Mouse (Mus musculus) CH12.LX (cell line): ENCODE measurements around the gene Ccnb1. TPM values are rescaled to one million over a fixed set of nuclear protein-coding genes. Genes with fewer than 3 reads are reported as not detected.

Experiments
- DNase-seq: peaks from one replicate; pipeline ENCODE4 v3.0.0-alpha.2; 2013; ENCODE audit errors: extremely low read depth
- H3K27ac ChIP-seq: 2 replicates; pipeline ENCODE4 v1.5.1; 2012; ENCODE audit warnings: low read depth, mild to moderate bottlenecking, control low read depth, moderate library complexity; ENCODE audit not compliant: insufficient read depth
- H3K27me3 ChIP-seq: replicated peaks from 2 replicates; pipeline ENCODE3; 2012; ENCODE audit warnings: inconsistent platforms
- H3K36me3 ChIP-seq, 2 experiments: replicated peaks in 1 of 2; 2 replicates each; pipeline versions ENCODE3 to v1.6.1; 2012; ENCODE audit warnings: inconsistent platforms in 1 of 2, low read length in 1 of 2, mild to moderate bottlenecking in 1 of 2, mixed read lengths in 1 of 2, moderate library complexity in 1 of 2; ENCODE audit not compliant: control insufficient read depth in 1 of 2, insufficient read depth in 1 of 2
- H3K4me1 ChIP-seq, 2 experiments: 2 replicates each; pipeline ENCODE4 v1.6.1; 2012; ENCODE audit warnings: inconsistent platforms in 1 of 2, moderate library complexity in 1 of 2; ENCODE audit not compliant: insufficient read depth in 2 of 2, control insufficient read depth in 1 of 2
- H3K4me2 ChIP-seq: 2 replicates; pipeline ENCODE4 v1.6.1; 2012; ENCODE audit warnings: low read depth, mild to moderate bottlenecking, control low read depth; ENCODE audit not compliant: poor library complexity, insufficient read depth, severe bottlenecking
- H3K4me3 ChIP-seq, 3 experiments: fragments of 150-350 bp in 1 of 3; sonication (generic) in 1 of 3; replicated peaks in 1 of 3; 2 replicates each; pipeline versions ENCODE3 to v1.5.1; 2011 to 2012; ENCODE audit warnings: low read depth in 2 of 3, low read length in 2 of 3, mild to moderate bottlenecking in 2 of 3, moderate library complexity in 2 of 3, control low read depth in 1 of 3, improper control_type of control experiment in 1 of 3, inconsistent platforms in 1 of 3, mixed read lengths in 1 of 3; ENCODE audit not compliant: poor library complexity in 1 of 3
- H3K79me2 ChIP-seq: replicated peaks from 2 replicates; pipeline ENCODE4 v1.6.1; 2012; ENCODE audit warnings: mild to moderate bottlenecking, moderate library complexity; ENCODE audit not compliant: control insufficient read depth, poor library complexity, insufficient read depth, severe bottlenecking; ENCODE audit errors: extremely low read depth
- H3K9ac ChIP-seq: 2 replicates; pipeline ENCODE4 v1.6.1; 2012; ENCODE audit warnings: low read depth, mild to moderate bottlenecking, control low read depth, moderate library complexity; ENCODE audit not compliant: insufficient read depth
- H3K9me3 ChIP-seq: replicated peaks from 2 replicates; pipeline ENCODE3; 2012; ENCODE audit warnings: low read length, inconsistent platforms, mixed read lengths
- BHLHE40 ChIP-seq: IDR thresholded peaks from 2 replicates; pipeline ENCODE4 v1.6.1; 2011; ENCODE audit warnings: mild to moderate bottlenecking, low read depth, low read length, improper control_type of control experiment
- CHD1 ChIP-seq: IDR thresholded peaks from 2 replicates; pipeline ENCODE4 v1.6.1; 2012; ENCODE audit warnings: low read depth, low read length, improper control_type of control experiment, inconsistent platforms
- E2F4 ChIP-seq: IDR thresholded peaks from 2 replicates; pipeline ENCODE4 v1.6.1; 2011; ENCODE audit warnings: low read depth, low read length, improper control_type of control experiment; ENCODE audit not compliant: insufficient replicate concordance
- ETS1 ChIP-seq: conservative IDR thresholded peaks from 2 replicates; pipeline ENCODE4 v1.6.1; 2012; ENCODE audit warnings: low read depth, mild to moderate bottlenecking, inconsistent platforms, low read length, improper control_type of control experiment, moderate library complexity
- HCFC1 ChIP-seq: IDR thresholded peaks from 2 replicates; pipeline ENCODE4 v1.6.1; 2012; ENCODE audit warnings: low read depth, mild to moderate bottlenecking, inconsistent platforms, low read length, improper control_type of control experiment
- JUN ChIP-seq: IDR thresholded peaks from 2 replicates; pipeline ENCODE4 v1.6.1; 2011; ENCODE audit warnings: low read depth, mild to moderate bottlenecking, low read length, improper control_type of control experiment, moderate library complexity; ENCODE audit not compliant: insufficient read depth
- MAFK ChIP-seq: IDR thresholded peaks from 2 replicates; pipeline ENCODE4 v1.6.1; 2011; ENCODE audit warnings: low read length, improper control_type of control experiment; ENCODE audit not compliant: insufficient replicate concordance
- MAX ChIP-seq: IDR thresholded peaks from 2 replicates; pipeline ENCODE4 v1.6.1; 2011; ENCODE audit warnings: low read length, improper control_type of control experiment
- MAZ ChIP-seq: IDR thresholded peaks from 2 replicates; pipeline ENCODE4 v1.6.1; 2012; ENCODE audit warnings: low read depth, mild to moderate bottlenecking, inconsistent platforms, low read length, improper control_type of control experiment, moderate library complexity
- MEF2A ChIP-seq: IDR thresholded peaks from 2 replicates; pipeline ENCODE4 v1.6.1; 2014; ENCODE audit warnings: low read depth, mild to moderate bottlenecking, inconsistent platforms, low read length, improper control_type of control experiment, borderline replicate concordance
- MXI1 ChIP-seq: IDR thresholded peaks from 2 replicates; pipeline ENCODE4 v1.6.1; 2011; ENCODE audit warnings: mild to moderate bottlenecking, low read depth, low read length, improper control_type of control experiment
- MYC ChIP-seq: IDR thresholded peaks from 2 replicates; pipeline ENCODE4 v1.6.1; 2011; ENCODE audit warnings: low read depth, mild to moderate bottlenecking, improper control_type of control experiment, low read length
- NELFE ChIP-seq: IDR thresholded peaks from 2 replicates; pipeline ENCODE4 v1.6.1; 2011; ENCODE audit warnings: low read depth, low read length, improper control_type of control experiment
- NRF1 ChIP-seq: IDR thresholded peaks from 2 replicates; pipeline ENCODE4 v1.6.1; 2014; ENCODE audit warnings: low read depth, mild to moderate bottlenecking, inconsistent platforms, low read length, improper control_type of control experiment, moderate library complexity
- POLR2A ChIP-seq: IDR thresholded peaks from 2 replicates; pipeline ENCODE4 v1.6.1; 2011; ENCODE audit warnings: low read depth, mild to moderate bottlenecking, improper control_type of control experiment, low read length
- TCF12 ChIP-seq: IDR thresholded peaks from 2 replicates; pipeline ENCODE4 v1.6.1; 2014; ENCODE audit warnings: low read depth, mild to moderate bottlenecking, inconsistent platforms, low read length, improper control_type of control experiment
- USF2 ChIP-seq: conservative IDR thresholded peaks from 2 replicates; pipeline ENCODE4 v1.6.1; 2011; ENCODE audit warnings: low read depth, low read length, improper control_type of control experiment
- ZKSCAN1 ChIP-seq: IDR thresholded peaks from 2 replicates; pipeline ENCODE4 v1.6.1; 2012; ENCODE audit warnings: low read depth, inconsistent platforms, low read length, improper control_type of control experiment, borderline replicate concordance
- ZMIZ1 ChIP-seq: IDR thresholded peaks from 2 replicates; pipeline ENCODE4 v1.6.1; 2012; ENCODE audit warnings: low read depth, mild to moderate bottlenecking, inconsistent platforms, low read length, improper control_type of control experiment
- ZNF384 ChIP-seq: IDR thresholded peaks from 2 replicates; pipeline ENCODE4 v1.6.1; 2012; ENCODE audit warnings: low read depth, low read length, improper control_type of control experiment, inconsistent platforms
- dilution Hi-C: fragments of 300-500 bp; cut with MboI; formaldehyde crosslinking; loops from 2 replicates; pipeline ENCODE4 v1.14.3; 2020; ENCODE audit warnings: low sequenced_read_pairs; ENCODE audit not compliant: extremely low pct_unique_long_range_greater_than_20kb, extremely low pct_ligation_motif_present
- in situ Hi-C: fragments of 300-500 bp; cut with MboI; formaldehyde crosslinking; loops from 3 replicates; pipeline ENCODE4 v1.14.3; 2019; ENCODE audit warnings: low sequenced_read_pairs, low pct_ligation_motif_present, low pct_unique_long_range_greater_than_20kb, mixed read lengths
- polyA plus RNA-seq: library from polyadenylated mRNA; unstranded; fragments of >175 nt; gene quantifications from 2 replicates; pipeline ENCODE4 v1.2.1, GENCODE M21; 2012; ENCODE audit warnings: low read depth; ENCODE audit not compliant: insufficient read length
- total RNA-seq, 2 experiments: library from RNA; depleted of rRNA; stranded (reverse); fragments of 300-350 nt in 1 of 2; fragments of >200 nt in 1 of 2; gene quantifications; 2 replicates each; pipeline ENCODE4 v1.2.3; 2012 to 2014

The Ccnb1 gene
- total and polyA plus RNA-seq, 3 experiments: 172 to 416 (median 243) TPM

DNA sequence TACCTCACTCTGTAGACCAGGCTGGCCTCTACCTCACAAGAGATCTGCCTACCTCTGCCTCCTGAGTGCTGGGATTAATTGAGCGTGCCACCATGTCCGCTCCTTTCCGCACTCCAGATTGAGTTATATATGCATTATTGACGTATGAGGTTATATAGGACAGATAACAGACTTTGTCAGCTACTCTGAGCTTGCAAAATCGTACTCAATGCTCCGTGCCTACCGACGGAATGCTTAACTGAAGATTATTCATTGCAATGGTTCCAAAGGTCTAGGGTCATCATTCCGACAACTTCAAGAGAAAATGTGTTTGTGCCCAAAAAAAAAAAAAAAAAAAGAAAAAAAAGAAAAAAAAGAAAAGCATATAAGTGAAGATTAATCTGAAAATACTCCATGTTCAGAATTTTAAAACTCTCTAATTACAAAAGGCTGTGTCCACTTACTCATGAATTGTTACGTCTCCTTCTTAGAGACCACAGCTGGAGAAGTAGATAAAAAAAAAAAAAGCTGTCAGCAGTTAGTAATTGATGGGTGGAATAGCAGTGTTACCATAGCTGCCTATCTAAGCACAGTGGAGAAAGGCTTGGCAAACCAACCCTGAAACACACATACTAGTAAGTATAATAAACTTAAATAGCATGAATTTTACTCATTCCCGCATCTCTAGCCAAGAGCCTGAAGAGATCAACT, 42.9 kb downstream of the Ccnb1 start:
- no peak for DNase-seq
- Histone ChIP-seq H3K4me1 (peaks cover 6 to 22% of the 10 kb centered on the region in 2 experiments), H3K36me3 (peaks cover 4 to 20% of the 10 kb centered on the region in 2 experiments), H3K27ac (no peak overlapping the region), H3K27me3 (no peaks in the 10 kb centered on the region), H3K4me3 (peak overlapping the region; percentile 81 to 96 (median 94)), H3K9ac (peak overlapping the region; percentile 90), H3K79me2 (peaks cover 20% of the 10 kb centered on the region), H3K9me3 (no peaks in the 10 kb centered on the region), H3K4me2 (peak overlapping the region; percentile 76; the same call in 1 of the 2 replicates)
- dilution Hi-C loops: no loop called here
- in situ Hi-C loops: no loop called here
- TF ChIP-seq JUN (no peak), MAFK (no peak), USF2 (no peak), NELFE (no peak), NRF1 (no peak), MAZ (no peak), ZMIZ1 (no peak), TCF12 (no peak)
- TF ChIP-seq, all 38 proteins: peak for 0

DNA sequence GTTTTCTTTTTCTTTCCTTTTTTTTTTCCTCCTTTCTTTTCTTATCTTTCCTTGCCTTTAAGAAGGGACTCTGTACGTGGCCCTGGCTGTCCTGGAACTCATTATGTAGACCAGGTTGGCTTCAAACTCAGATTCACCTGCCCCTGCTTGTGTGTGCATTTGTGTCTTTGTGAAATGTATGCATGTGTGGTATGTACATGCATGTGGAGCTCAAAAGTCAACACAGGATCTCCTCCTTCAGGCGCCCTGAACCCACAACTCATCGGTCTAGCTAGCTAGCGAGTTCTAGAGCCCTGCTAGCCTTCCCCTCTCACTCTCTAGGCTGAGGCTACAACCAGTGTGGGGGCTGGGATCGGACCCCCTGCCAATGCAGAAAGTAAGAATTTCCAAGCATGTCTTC, 43.5 kb downstream of the Ccnb1 start:
- peaks cover 6 to 22% of the 10 kb centered on the region in 2 experiments for H3K4me1 ChIP-seq
- H3K9ac ChIP-seq: no peak overlapping the region
- no peaks in the 10 kb centered on the region for H3K9me3 ChIP-seq
- H3K79me2 ChIP-seq: peaks cover 20% of the 10 kb centered on the region
- DNase-seq: no peak
- in situ Hi-C loops (no loop called here), dilution Hi-C loops (no loop called here)
- H3K27ac ChIP-seq: no peak overlapping the region
- H3K27me3 ChIP-seq: no peaks in the 10 kb centered on the region
- peaks cover 7 to 25% of the 10 kb centered on the region in 2 experiments for H3K36me3 ChIP-seq
- no peak overlapping the region for H3K4me2 ChIP-seq
- no peak overlapping the region for H3K4me3 ChIP-seq
- TF ChIP-seq MYC: no peak
- TF ChIP-seq ZNF384: no peak
- no peak for TF ChIP-seq E2F4
- TF ChIP-seq MAX: no peak
- TF ChIP-seq MEF2A: no peak
- TF ChIP-seq BHLHE40: no peak
- TF ChIP-seq MXI1: no peak
- no peak for TF ChIP-seq USF2
- TF ChIP-seq MAZ: no peak
- TF ChIP-seq MAFK: no peak
- no peak for TF ChIP-seq HCFC1
- no peak for TF ChIP-seq ETS1
- no peak for TF ChIP-seq CHD1
- TF ChIP-seq ZKSCAN1: no peak
- no peak for TF ChIP-seq POLR2A
